Mouse (Mus musculus): ENCODE data around the gene Lhfp.
A peak's percentile ranks its signal among the peaks of the same experiment; 100 is the strongest.
"Not testable (repeated sequence)": the region's sequence is repeated elsewhere in the genome, so short reads cannot be mapped to it uniquely, and the experiment has no call there.

Lhfp gene

DNA sequence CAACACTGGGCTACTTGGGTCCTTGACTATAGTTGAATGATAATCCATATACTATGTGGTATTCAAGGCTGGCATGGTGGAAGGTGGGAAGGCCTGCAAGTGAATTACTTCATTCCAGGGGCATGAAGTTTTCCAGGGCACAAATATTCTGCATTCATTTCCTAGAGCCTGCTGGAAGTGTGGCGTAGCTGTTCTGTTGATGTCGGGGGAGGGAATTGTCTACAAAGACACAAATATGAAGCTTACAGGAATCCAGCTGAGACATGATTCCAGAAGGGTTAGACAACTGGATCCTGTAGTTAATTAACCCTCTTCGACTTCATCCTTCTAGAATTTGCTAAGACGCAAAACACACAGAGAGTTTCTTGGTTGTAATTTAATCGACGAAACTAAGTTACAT is 60.4 kb downstream of the Lhfp start:
- DNase-seq, result no peak

DNA sequence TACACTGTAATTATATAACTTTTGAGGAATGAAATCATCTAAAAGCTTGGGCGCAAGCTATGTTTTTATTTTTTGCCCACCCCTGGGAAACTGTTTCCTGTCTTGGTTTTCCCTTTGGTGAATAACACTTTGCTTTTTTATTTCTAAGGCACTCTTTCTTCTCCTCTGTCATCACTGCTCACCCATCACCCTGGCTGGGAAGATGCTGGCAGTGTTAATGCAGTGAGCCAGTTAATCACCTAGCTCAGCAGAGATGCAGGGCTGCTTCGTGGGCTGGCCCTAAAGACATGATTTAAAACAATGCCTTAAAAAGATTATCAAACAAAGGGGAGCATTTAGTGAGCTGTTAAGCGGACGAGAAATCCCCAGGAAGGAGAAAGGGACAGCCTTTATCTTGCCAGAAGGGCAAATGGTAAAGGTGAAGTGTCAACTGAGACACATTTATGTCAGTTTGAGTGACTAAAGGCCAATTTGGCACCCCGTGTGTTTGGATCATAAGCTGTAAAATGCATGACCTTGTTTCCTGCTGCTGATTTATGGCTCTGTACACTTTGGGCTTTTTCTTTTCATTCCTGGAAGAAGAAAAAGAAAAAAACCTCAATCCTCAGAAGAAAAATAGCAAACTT is 60.9 kb downstream of the Lhfp start:
- DNase-seq, result peak in 1 of 2 experiments; percentile 32

DNA sequence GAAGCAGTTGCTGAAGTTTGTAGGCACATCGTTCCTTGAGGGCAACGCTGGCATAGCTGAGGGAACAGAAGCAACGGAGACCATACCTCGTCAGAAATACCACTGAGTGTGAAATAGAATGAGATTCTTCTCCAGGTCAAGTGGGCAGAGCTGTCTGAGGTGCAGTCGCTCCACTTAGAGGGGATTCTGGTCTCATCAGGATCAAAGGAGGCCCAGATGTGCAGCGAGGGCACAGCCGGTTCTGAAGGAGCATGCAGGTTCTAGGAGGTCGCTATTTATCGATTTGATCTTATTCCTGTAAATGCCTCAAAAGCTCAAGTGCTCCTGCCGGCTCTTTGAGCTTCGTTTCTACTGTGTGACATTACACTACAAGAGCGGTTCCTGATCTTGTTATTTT is 61.4 kb downstream of the Lhfp start:
- no peak for DNase-seq

DNA sequence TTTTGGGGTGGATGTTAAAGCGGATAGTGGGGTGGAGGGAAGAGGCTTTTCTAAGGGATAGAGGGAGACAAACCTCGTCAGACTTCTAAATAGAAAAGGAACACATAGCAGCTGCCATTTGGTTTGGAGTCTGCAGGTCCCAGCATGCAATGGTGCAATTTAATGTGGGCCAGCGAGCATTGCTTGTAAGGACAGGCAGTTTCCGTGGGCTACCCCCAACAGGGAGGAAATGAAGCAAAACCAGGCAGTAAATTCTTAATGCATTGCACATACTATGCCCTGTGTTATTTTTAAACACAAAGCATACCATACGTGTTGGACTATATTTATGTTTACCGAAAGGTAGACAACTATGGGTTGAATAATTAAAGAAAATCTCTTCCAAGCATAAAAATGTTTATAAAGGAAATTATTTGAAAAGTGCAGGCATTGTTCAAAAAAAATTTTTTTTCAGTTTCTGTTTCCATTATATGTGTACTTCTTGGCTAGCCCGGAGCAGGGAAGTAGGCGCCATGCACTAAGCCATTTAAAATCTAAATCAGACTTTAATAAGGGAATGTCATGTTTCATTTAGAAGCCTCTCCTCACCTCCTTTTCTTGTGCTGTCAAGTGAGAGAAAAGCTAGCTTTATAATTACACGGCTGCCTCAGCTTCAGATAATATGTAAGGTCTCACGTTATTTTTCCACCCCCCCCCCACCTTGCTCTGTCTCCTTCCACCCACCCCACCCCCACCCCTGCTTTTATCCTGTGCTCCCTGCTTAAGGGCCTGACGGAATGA is 67.5 kb downstream of the Lhfp start:
- DNase-seq, result no peak

DNA sequence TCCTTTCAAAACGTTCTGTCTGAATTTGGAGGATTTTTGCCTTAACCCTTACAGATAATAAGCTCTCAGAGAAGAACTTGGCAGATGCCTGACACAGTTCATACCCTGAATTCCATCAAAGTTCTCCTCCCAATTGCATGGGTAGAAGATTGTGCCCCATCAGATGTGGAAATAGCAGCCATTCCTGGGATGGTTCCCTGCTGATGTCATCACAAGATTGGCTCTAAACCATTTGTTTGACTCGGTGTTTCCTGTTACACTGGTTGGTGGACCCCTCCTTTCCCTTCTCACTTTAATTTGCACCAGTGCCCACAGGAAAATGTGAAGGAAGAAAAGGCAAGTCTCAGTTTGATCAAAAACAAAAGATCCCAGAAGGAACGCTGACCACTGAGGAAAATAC is 68.6 kb downstream of the Lhfp start:
- DNase-seq, result no peak

DNA sequence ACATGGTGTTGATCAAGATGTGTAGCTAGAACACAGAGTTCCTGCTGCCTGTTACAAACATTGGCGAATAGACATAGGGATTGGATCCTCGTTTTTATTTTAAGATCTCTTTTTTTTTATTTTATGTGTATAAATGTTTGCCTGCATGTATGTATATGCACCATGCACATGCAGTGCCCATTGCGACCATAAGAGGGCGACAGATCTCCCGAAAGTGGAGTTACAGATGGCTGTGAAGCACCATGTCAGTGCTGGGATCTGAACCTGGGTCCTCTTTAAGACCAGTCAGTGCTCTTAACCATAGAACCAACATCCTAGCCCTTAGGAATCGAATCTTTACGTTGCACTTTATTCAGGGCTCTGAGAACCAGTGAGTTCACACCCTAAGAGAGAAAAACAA is 70.7 kb downstream of the Lhfp start:
- DNase-seq, result no peak

DNA sequence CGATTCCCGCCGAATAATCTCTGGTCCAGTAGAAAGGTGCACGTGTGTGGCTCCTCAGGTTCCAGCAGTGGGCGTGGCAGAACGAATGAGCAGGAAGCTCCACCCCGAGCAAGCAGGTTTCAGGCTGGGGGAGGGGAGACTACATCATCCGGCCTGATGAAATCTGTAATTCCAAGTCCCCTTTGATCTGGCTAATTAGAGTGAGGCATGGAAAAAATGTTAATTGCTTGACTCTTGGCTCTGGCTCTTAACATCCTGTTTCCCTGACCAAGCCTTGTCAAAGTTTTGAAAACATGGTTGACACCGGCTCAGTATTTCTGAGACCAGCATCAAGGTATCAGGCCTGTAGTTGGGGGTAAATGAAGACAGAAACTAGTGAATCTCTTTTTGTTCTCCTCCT is 77.4 kb downstream of the Lhfp start:
- DNase-seq, result not testable (repeated sequence)

DNA sequence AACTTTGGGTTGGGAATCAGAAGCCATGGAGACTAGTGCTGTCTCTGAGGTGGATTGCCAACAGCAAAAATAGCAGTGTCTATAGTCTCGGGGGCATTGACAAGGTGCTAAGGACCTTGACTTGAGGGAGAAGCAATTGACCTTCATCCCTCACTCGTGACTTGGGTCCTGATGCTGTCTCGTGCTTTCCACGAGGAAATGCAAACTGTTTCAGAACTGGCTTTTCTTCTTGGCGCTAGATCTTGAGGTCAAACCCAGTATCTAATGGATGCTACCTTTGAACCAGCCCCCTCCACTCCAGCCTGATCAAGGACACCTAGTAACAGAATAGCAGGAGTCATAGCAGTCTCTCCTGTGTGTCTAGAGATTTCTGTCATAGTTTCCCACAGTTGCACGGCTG is 78.7 kb downstream of the Lhfp start:
- DNase-seq, result no peak

DNA sequence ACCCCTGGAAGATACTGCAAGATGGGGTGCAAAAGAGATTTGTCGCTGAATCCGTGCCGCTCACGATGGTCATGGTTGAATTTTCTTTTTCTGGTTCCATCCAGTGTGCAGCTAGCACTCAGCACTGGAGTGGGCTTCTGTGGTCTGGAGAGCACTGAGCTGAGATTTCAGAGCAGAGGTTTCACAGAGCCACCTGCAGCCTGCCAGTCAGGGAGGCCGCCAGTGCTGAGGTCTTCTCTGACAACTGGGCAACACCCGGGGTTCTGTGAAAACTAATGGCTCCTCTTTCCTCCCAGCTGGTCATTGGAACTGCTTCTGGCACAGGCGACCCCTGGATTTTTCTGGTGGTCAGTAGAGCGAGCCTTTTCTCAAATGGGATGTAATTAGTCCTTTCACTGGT is 84.2 kb downstream of the Lhfp start:
- DNase-seq, result no peak

DNA sequence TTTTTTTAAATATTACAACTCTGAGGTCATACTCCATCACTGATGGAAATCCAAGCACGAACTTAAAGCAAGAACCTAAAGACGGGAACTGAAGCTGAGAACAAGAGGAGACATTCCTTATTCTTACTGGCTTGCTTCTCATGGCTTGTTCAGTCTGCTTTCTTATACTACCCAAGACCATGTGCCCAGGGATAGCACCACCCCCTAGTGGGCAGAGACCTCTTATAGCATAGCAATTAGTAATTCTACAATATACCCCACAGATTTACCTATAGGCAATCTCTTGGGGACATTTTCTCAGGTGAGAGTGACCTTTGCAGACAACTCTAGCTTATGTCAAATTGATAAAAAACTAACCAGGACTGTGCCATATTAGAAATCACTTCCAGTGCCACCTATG is 97.5 kb downstream of the Lhfp start:
- DNase-seq, result no peak

DNA sequence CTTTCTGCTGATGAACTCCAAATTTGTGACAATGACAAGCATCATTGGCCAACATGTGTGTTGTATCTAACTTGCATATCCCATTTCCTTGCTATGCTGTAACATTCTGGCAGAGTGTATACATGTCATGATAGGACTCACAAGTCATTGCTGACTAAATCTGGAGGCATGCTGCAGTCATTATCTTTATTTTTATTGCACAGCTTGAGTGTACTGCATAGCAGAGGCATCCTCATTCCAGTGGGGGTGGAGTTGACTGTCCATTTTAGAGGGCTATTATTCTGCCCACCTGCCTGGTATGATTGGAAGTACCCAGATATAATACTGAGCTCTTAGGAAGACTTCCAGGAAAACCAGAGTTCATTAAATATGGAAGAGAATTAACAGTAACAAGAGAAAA is 97.9 kb downstream of the Lhfp start:
- no peak for DNase-seq

DNA sequence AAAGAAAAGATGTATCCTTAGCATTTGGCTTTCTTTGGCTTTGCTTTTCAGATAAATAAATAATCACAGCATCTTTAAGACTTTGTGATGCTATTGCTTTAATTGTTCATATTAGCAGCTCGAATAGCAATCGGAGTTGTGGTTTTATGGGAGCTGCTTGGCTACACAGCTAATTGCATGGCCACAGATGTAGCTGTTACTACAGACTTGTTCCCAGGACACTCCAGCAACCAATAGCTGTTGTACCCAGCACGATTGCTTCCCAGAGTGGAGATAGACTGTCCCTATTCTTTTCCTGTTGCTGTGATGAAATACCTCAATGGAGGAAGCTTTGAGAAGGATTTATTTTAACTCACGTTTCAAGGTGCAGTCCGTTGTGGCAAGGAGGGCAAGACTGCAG is 98.3 kb downstream of the Lhfp start:
- no peak for DNase-seq

DNA sequence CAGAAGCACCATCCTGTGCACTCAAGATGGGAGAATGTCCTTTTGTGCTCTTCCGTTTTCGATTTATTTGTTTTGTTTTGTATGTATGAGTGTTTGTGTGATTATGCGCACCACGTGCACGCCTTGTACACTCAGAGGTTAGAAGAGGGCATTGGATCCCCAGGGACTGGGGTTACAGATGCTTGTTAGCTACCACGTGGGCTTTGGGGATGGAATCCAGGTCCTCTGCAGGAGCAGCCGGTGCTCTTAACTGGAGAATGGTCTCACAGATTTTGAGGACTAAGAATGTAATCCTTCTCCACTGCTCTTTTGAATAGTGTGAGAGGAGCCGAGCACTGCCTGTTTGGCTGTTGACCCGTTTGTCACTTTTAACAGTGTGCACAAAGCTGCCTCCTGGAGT is 101.2 kb downstream of the Lhfp start:
- DNase-seq, result peak; percentile 12 to 46

DNA sequence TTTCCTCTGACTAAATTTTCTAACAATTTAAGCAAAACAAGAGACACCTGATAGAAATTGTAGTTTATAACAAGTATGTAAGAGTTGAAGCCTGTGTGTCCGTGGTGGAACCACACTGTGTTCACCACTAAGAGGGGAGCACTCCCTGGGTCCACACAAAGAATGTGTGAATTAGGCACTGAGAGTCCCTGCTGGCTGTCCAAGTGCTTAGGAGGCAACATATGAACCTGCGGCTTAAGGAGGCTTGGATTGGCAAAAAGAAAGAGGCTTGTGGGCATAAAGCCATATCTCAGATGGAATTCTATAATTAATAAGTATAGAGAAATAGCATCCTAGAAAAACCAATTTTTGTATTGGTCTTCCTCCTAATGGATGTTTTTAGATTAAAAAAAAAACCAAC is 104.2 kb downstream of the Lhfp start:
- DNase-seq, result no peak

DNA sequence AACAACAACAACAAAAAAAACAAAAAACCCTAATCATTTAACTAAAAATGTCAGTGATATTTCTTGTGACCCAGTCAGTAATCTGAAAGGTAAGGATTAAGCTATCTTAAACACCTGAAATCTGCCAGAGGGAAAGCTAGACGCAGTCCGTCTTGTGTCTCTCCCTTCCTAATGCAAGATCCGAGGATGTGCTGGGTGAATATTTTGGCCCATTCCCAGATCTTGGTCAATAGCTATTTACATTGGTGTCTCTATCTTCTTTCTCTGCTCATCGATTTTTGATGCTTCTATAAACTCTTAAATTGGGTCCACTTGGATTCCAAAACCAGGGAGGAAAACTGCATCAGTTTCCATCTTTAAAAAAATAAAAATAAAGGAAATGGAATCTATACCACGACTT is 104.6 kb downstream of the Lhfp start:
- no peak for DNase-seq

DNA sequence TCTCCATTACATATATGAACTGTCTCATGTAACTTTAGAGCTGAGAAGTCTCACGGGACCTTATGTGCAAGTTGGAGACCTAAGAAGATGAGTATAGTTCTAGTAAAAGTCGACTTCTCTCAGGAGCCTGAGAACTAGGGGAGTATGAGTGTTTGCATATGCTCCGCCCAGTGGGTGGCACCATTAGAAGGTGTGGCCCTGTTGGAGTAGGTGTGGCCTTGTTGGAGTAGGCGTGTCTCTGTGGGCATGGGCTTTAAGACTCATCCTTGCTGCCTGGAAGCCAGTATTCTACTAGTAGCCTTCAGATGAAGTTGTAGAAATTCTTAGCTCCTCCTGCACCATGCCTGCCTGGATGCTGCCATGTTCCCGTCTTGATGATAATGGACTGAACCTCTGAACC is 105.7 kb downstream of the Lhfp start:
- DNase-seq, result no peak

DNA sequence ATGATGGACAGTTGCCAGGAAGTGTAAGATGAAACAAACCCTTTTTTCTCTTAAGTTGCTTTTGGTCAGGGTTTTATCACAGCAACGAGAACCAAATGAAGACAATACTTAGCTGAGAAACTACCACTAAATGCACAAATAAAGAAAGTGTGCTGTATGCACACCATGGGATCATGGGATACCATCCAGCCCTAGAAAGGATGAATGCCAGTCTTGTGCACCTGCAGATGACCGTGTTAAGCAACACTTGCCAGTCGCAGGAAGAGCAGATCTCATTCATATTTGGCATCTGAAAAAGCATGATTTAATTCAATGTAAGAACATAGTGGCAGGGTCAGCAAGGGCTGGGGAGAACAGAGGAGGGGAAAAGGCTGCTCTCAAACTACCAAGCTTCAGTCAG is 107.4 kb downstream of the Lhfp start:
- DNase-seq, result no peak

DNA sequence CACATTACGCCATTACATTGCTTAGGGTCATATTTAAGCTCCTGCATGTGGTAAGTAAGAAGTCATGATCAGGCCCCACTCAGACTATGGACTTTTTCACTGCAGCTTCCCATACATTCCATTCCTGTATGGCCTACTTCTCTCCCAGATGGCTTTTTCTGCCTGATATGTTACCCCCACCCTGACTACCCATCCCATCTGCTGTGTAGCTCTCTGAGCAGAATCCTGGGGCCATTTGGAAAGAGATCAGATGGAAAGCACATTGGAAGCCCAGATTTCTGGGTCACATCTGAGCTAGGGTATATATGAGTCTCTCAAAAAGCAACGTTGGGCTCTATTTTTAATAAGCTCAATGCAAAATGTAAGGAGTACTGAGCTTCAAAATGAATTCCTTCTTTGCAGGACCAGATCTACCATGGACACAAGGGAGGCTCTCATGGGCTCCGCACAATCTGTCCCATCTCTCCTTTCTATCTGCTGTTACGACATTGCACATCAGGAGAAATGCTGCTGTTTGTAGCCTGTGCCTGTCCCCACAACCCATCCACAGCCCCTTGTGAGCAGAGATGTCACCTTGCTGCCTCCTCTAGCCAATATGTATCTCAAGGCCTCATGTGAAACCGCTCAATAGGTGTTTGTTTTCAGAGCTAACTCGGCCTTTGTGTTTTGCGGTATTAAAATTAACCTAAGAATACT is 108.4 kb downstream of the Lhfp start:
- no peak for DNase-seq

DNA sequence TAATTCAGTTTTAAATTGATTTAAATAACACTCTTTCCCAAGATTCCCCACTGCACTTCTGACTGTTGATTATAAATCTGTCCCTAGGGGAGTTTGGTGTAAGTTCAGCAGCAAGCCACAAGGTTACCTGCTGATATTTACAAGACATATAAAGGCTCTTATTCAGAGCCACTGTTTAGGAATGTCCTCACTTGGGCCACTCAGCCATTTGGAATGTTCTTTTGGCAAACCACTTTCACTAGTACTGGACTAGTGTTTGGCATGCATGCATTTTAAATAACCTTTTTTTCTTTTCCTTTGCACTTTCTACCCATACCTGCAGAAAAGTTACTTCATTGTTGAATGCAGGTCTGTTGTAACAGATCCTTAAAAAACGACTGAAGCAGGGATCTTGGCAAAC is 109.8 kb downstream of the Lhfp start:
- DNase-seq, result no peak

DNA sequence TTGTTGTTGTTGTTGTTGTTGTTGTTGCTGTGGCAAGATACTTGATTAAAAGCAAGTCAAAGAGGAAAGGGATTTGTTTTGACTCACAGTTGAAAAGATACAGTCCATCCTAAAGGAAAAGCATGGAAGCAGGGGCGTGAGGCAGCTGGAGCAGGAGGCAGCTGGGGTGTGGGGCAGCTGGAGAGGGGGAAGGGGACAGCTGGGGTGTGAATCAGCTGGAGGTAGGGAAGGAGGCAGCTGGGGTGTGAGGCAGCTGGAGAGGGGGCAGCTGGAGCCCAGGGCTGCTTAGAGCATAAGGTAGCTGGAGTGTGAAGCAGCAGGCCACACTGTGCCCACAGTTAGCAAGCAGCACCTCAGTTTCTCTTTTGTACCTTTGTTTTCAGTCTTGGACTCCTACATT is 110.3 kb downstream of the Lhfp start:
- no peak for DNase-seq

DNA sequence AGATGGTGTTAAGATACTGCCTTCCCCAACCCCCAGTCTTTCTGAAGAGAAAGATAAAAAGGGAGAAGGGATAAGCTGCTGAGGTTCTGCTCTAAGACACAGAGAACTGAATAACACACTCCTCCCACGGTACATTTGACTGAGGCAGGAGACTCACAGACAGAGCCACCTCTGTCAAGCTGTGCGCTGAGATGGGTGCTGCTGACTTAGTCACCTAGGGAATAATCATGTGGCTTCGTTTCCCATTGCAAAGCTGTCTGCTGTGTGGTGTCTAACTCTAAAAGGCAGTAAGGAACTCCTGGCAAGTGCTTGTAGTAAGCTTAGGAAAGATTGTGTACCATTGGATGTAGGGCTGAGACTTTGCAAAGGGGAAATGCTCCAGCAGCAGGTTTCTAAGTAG is 120.6 kb downstream of the Lhfp start:
- DNase-seq, result no peak

DNA sequence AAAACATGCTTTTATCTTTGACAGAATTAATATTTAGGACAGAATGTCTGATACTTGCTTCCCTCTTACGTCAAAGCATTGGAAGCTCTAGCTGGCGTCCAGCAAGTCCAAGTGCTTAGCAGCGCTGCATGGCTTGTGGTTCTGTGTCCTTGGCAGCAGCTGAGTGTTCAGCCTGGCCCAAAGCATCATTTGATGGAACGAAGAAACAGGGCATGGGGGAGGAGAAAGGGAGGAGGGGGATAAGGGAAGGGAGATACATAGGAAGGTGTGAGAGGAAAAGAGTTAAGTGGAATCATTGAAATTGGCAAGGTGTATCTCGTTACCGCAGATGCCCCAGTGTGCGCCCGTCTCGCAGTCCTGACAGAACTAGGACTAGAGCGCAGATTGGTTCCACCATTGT is 124.0 kb downstream of the Lhfp start:
- peak; percentile 16 to 73 for DNase-seq

DNA sequence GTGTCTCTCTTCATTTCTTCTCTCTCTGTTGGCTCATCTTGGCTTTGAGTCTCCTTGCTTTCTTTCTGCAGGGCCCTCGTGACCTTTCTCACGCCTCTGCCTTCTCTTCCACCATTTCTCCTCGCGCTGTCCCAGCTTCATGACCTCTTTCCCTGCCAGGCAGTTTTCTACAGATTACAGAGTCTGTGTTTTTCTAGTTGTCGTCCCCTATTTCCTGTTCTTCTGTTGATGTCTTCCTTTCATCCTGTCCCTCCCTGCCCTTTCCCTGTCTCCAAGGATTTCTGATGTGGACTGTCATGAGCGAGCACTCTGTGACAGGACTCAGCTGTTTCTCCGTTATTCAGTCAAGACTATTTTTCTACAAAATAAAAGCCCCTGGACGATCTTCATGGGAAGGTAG is 124.7 kb downstream of the Lhfp start:
- peak; percentile 18 to 63 for DNase-seq

DNA sequence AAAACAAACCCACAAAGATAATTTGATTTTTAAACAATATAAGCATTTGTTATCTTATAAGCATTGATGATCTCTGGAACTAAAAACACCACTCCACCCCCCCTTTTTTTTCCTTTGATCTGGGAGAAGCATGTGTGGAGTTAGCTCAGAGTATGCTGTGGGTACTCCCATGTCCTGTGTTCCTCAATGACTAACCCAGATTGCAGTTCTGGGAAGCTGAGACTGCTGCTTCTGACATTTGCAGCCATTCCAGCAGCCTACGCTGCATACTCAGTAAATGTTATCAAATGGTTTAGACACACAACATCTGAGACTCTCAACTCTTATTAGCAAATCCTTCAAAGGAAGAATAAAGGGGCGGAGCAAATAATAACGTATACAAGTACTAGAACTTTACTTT is 128.2 kb downstream of the Lhfp start:
- no peak for DNase-seq

All from kidney, postnatal 25 days (tissue).